Mouse (Mus musculus) brain, embryonic 14.5 days (tissue): ENCODE measurements around the gene Egfl8. TPM values are rescaled to one million over a fixed set of nuclear protein-coding genes. Genes with fewer than 3 reads are reported as not detected.
A peak's percentile ranks its signal among the peaks of the same experiment; 100 is the strongest.

Source experiments
- DNase-seq: peaks from one replicate; pipeline ENCODE4 v3.0.0-alpha.2; 2011; ENCODE audit warnings: low read depth
- CTCF ChIP-seq: fragments of 200-500 bp; IDR thresholded peaks from 2 replicates; pipeline ENCODE4 v1.5.1; 2012; ENCODE audit warnings: inconsistent platforms, mild to moderate bottlenecking, moderate library complexity, borderline replicate concordance; ENCODE audit not compliant: insufficient read depth, insufficient read length; ENCODE audit errors: extremely low read depth
- POLR2A ChIP-seq: fragments of 200-500 bp; IDR thresholded peaks from 2 replicates; pipeline ENCODE4 v1.6.1; 2012; ENCODE audit warnings: mild to moderate bottlenecking, inconsistent platforms, borderline replicate concordance; ENCODE audit not compliant: poor library complexity, insufficient read depth, insufficient read length, severe bottlenecking; ENCODE audit errors: extremely low read depth
- polyA plus RNA-seq: library from polyadenylated mRNA; depleted of rRNA; stranded (reverse); fragments of >200 nt; gene quantifications from 2 replicates; pipeline ENCODE4 v1.2.3, GENCODE M21; 2012

Gene Egfl8
- polyA plus RNA-seq, 1 experiment, result 10.3 TPM

DNA sequence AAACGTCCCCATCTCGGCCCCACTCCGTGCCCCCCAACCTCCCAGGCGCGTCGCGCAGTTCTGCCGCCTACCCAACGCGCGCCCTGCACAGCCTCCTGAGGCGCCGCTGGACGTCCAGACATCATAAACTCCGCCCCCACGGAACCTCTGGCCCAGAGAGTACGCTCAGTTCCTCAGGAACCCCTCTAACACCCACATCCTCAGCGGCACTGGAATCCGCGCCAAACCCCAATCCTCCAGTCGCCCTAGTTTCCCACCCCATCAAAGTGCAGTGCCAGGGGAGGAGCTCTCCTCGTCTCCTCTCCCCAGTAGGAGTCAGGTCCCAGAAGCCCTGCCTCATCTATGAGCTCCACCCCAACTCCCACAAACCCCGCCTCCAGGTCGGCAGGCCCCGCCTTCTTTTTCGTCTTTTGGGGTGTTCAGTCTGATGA, 16.5 kb upstream of the Egfl8 start:
- DNase-seq, result peak; percentile 64
- TF ChIP-seq CTCF, result no peak
- TF ChIP-seq POLR2A, result no peak

DNA sequence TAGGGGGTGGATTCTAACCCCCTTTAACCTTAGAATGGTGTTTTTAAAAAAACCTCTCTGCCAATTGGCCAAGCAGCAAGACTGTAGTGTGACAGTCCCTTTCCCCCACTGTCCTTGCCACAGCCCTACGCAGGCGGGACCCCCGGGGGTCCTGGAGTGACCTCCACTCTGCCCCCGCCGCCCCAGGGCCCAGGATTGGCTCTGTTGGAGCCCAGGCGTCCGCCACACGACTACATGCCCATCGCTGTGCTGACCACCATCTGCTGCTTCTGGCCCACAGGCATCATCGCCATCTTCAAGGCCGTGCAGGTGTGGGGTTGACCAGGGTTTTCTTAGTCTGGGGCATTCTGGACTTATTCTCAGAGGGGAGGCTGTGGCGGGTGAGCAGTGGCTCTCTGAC, 15.9 kb upstream of the Egfl8 start:
- no peak for DNase-seq
- no peak for TF ChIP-seq POLR2A
- TF ChIP-seq CTCF, result no peak

DNA sequence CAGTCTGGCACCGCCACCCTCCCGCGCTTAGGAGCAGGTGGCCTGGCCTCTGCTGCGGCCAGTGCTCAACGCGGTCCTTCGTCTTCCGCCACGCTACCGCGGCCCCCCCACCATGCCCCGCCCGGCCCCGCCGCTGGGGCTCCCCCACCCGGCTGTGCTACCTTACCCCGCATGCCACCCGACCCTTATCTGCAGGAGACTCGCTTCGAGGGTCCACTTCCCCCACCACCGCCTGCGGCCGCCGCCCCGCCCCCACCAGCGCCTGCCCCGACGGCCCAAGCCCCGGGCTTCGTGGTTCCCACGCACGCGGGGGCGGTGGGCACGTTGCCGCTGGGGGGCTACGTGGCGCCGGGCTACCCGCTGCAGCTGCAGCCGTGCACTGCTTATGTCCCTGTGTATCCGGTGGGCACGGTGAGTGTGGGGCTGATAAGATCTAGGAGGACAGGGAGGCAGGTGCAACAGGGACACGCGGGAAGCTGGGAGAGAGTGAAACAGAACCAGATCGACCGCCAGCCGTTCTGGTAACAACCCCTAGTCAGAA, 15.1 kb upstream of the Egfl8 start:
- no peak for DNase-seq
- TF ChIP-seq POLR2A, result no peak
- TF ChIP-seq CTCF, result no peak

DNA sequence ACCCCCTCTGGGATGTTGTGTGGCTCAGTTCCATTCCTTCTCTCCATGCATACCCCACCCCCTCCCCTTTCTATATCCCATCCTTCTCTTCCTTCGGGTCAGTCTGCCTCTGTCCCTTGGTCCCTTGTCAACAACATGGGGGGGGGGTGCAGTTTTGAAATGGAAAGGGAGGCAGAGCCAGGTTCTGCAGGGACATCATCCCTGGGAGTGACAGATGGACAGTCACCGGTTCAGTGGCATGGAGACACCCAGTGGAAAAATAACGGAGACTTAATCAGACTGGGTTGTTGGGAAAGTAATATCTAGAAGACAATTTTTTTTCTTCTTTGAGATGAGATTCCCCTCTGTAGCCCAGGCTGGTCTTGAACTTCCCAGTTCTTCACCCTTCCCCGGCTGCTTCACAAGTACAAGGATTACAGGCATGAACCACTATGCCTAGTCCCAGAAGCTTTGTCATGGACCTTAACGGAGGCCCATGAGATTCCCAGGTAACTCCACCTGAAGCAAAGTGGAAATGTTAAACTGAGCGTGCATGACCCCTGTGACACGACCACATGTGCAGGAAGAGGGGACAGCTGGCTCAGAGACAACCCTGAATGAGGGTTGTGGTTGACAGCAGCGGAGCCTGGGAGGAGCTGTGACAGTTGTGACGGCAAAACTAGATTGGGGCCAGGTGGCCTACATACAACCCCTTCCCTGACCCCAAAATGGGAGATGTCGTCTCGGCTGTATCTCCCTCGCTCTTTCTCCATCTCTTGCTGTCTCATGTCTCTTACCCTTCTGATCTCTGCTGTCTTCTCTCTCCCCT, 14.2 kb upstream of the Egfl8 start:
- DNase-seq, result no peak
- TF ChIP-seq POLR2A (no peak), CTCF (no peak)

DNA sequence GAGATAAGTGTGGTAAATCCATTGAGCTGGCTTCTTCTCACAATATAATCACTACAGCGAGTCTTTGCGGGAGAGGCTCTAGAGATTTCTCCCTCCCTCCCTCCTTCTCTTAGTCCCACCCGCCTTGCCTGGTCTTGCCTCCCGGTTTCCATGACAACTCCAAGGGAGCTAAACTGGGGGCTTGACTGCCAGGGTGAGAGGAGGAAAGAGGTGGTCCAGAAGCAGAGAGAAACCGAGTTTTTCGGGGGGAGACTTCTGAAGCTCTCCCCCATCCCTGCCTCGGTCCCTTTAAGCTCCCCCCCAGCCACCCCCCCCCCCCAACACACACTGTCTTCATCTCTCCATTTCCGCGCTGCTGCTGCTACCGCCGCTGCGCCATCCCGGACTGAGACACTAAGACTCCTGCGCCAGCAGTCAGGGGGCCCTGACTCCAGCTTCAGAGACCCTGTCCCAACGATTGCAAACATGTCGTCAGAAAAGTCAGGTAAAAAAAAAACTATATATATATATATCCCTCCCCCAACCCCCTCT, 13.5 kb upstream of the Egfl8 start, which contains the start of gene Prrt1:
TSS of gene Prrt1 (plus strand) at position 313 of the 531 bp plus-strand sequence.
- peak; percentile 92 for DNase-seq
- TF ChIP-seq CTCF (no peak), POLR2A (no peak)

DNA sequence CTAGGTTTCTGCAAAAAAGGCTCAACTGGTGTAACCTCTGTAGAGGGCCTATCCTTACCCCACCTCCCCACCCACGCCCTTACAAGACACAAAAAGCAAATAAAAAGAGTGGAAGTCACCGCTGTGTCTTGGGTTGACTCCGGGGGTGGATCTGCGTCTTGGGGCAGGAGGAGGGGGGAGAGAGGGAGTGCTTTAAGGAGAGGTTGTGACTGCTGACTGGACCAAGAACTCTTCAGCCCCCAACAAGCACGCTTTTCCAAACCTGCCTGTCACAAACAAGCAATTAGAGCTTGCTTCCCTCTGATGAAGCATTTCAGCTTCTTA, 12.8 kb upstream of the Egfl8 start:
- TF ChIP-seq POLR2A (no peak), CTCF (no peak)
- no peak for DNase-seq

DNA sequence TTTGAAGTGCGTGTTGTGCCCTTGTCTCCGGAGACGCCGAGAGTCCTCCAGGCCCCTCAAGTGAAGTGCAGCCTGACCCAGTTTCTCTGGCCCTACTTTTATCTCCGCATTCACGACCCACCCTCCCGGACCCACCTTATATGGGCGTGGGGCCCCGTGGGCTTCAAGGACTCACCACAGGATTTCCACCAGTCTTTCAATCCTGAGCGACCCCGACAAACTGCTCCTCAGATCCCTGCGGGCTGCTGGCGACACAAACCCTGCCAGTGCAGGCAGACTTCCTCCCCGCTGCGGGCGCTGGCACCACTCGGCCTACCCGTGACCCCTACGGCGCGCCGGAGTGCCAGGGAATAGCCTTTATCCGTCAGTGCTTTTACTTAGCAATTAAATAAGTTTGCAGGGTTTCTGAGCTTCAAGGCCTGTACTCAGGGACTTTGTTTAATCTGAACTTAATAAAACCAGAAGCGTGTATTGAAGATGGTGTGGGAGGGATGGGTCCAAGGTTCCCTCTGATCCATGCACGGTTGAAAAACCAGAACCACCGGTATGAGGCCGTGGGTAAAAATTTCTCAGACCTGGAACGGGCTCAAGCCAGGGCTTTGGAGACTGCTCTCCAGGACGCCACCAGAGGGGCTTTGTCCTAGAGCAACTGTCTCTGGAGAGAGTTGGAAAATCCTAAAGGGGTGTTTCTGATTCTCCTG, 12.3 kb upstream of the Egfl8 start, which contains the start of gene Ppt2:
TSS of gene Ppt2 (minus strand) at position 568 of the 701 bp plus-strand sequence.
- DNase-seq, result no peak
- TF ChIP-seq CTCF (no peak), POLR2A (no peak)

DNA sequence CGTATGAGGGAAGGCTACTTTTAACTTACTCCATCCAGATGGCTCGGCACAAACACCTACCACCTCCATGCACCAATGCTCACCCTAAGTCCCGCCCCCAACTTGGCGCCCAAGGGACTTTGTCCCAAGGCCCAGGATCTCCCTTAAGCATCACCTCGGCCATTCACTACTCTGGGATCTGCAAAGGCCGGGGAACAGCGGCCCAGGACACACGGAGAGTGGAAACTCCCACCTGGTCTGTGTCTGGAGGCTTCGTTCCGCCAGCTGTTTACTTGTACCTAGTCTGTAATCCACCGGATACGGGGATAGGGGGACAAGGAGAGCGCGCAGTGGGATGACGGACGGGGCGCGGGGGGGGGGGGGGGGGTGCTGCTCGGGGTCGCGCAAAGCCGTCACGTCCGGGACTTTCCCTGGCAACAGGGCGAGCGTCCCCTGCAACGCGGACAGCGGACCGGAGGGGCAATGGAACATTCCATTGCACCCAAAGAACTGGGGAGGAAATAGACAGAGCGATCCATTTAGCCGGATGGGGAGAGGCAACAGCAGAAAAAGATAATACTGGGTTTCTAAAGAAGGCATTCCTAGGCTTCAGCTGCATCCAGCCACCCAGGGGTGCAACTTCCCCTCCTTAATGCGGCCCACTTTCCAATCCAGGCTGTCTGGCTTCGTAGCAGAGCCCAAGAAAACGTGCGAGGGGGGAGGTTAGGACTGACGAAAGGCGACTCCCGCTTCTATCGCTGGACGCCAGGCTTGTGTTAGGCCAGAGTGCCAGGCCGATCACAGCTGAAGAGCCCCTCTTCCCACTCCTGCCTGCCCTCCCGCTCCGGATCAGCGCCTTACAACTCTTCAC, 11.5 kb upstream of the Egfl8 start:
- peak; percentile 97 for DNase-seq
- TF ChIP-seq POLR2A (no peak), CTCF (no peak)

DNA sequence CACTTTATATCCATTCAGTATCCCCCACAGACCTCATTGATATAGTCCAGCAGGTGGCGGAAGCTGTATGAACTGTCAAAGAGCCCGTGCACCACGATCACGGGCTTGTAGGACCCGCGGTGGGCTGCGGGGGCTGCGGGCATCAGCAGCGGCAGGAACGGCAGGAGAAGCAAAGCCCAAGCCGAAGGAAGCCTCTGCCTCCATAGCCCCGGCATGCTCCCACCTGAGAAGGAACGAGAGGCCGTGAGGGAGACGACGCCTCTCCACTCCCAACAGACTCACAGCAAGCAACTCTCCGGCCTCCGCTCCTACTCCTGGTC, 11.0 kb upstream of the Egfl8 start:
- TF ChIP-seq POLR2A, result no peak
- TF ChIP-seq CTCF, result peak; percentile 59; the same call in 1 of the 2 replicates
- DNase-seq, result peak; percentile 80

DNA sequence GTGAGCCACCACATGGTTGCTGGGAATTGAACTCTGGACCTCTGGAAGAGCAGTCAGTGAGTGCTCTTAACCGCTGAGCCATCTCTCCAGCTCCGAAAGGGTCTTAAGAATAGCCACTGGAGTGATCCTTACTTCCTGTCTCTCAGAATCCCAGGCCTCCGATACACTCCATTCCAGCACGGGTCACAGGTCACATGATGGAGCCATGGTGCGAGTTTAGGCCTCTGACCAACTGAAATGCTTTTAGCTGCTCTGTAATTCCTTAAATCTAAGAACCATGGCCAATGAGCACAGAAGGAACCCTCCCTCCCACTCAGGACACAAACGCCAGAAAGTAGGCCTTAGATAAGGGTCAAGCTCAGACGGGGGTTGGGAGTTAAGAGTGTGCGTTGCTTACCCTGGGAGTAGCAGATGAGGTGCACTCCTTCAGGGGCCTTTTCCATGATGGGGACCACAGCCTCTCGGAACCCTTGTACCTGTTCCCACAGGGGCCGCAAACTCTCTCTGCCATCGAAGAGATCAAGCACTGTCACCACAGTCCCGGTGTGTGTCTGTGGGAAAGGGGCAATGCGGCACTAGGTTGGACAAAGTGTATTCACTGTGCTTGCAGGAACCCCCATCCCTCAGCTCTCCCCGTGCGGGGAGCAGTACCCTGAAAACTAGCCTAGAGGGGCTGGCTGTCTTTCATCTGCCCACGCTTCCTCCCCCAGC, 10.4 kb upstream of the Egfl8 start:
- DNase-seq, result no peak
- TF ChIP-seq CTCF, result no peak
- no peak for TF ChIP-seq POLR2A
